Mouse (Mus musculus) embryonic facial prominence, embryonic 15.5 days (tissue): ENCODE data around the gene Mon2. TPM values are rescaled to one million over a fixed set of nuclear protein-coding genes. Genes with fewer than 3 reads are reported as not detected.

Source experiments
- ATAC-seq: fragments of 200-750 bp; cut with Nextera tagmentation; 2 replicates; pipeline ENCODE4 v1.8.0; 2017; ENCODE audit warnings: low read depth, moderate TSS enrichment; ENCODE audit not compliant: insufficient number of reproducible peaks, low FRiP score, low TSS enrichment
- H3K27ac ChIP-seq: fragments of 300-500 bp; sonication (generic); replicated peaks from 2 replicates; pipeline ENCODE4 v1.5.1; 2015; ENCODE audit warnings: mild to moderate bottlenecking, inconsistent platforms
- H3K27me3 ChIP-seq: fragments of 300-500 bp; sonication (generic); 2 replicates; pipeline ENCODE4 v1.6.1; 2015; ENCODE audit warnings: inconsistent platforms
- H3K36me3 ChIP-seq: fragments of 300-500 bp; sonication (generic); 2 replicates; pipeline ENCODE4 v1.6.1; 2015; ENCODE audit warnings: mild to moderate bottlenecking, inconsistent platforms
- H3K4me1 ChIP-seq: fragments of 300-500 bp; sonication (generic); 2 replicates; pipeline ENCODE4 v1.6.1; 2015; ENCODE audit warnings: inconsistent platforms
- H3K4me2 ChIP-seq: fragments of 300-500 bp; sonication (generic); replicated peaks from 2 replicates; pipeline ENCODE4 v1.6.1; 2015; ENCODE audit warnings: mild to moderate bottlenecking, inconsistent platforms
- H3K4me3 ChIP-seq: fragments of 300-500 bp; sonication (generic); replicated peaks from 2 replicates; pipeline ENCODE4 v1.5.1; 2015; ENCODE audit warnings: mild to moderate bottlenecking, inconsistent platforms
- H3K9ac ChIP-seq: fragments of 300-500 bp; sonication (generic); 2 replicates; pipeline ENCODE4 v1.6.1; 2015; ENCODE audit warnings: inconsistent platforms
- H3K9me3 ChIP-seq: fragments of 300-500 bp; sonication (generic); replicated peaks from 2 replicates; pipeline ENCODE4 v1.6.1; 2016; ENCODE audit warnings: inconsistent platforms
- WGBS: fragments of 180-500 bp; shearing (Covaris S2); methylation state at CpG from one replicate; pipeline ENCODE4 v1.1.7; 2015; 5-methylcytosine and 5-hydroxymethylcytosine counted together
- polyA plus RNA-seq: library from polyadenylated mRNA; unstranded; fragments of >200 nt; fragmentation: Nextera tagmentation; extraction: Ambion mirVana; gene quantifications from 2 replicates; pipeline ENCODE4 v1.2.1, GENCODE M21; 2015

Mon2 gene
- polyA plus RNA-seq, 1 experiment from 2014 or later, result 32.2 TPM

DNA sequence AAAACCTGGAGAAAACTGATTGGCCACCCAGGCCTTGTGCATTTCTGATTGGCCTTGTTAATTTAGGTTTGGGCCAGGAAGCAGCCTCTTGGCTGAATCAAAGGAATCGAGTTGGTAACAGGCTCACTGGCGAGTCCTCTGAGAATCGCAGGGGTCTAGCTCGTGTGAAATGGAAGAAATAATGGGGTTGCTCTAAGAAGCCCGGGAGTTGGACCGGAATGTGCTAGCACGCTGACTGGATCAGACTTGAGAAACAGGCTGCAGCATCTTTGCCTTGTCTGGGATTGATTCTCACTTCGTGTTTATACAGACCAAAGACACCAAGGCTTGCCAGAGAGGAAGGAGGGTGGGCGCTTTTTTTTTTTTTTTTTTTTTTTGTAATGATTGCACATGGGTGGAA lies 114.8 kb downstream of the Mon2 start:
- Histone ChIP-seq H3K4me1 (peaks cover 24% of the 10 kb centered on the region), H3K27ac (no peak overlapping the region), H3K36me3 (no peaks in the 10 kb centered on the region), H3K4me2 (no peak overlapping the region), H3K4me3 (no peak overlapping the region), H3K27me3 (no peaks in the 10 kb centered on the region), H3K9ac (no peak overlapping the region), H3K9me3 (no peaks in the 10 kb centered on the region)
- WGBS, result 50% methylated on average over 9 of the region's 9 CpGs
- no peak for ATAC-seq

- no peak overlapping the region for H3K4me3 ChIP-seq
- 65% methylated on average over 16 of the region's 16 CpGs for WGBS
- no peak overlapping the region for H3K9ac ChIP-seq
- H3K9me3 ChIP-seq, result no peaks in the 10 kb centered on the region
- no peaks in the 10 kb centered on the region for H3K27me3 ChIP-seq
- ATAC-seq, result peak; percentile 55; the same call in 1 of the 2 replicates
- H3K4me2 ChIP-seq, result no peak overlapping the region
- H3K27ac ChIP-seq, result no peak overlapping the region
- H3K4me1 ChIP-seq, result peaks cover 24% of the 10 kb centered on the region
- no peaks in the 10 kb centered on the region for H3K36me3 ChIP-seq
Observed at GRCm38 (mm10) chr10:122960738-122961137, 115.6 kb downstream of the Mon2 start.

- no peak overlapping the region for H3K4me3 ChIP-seq
- H3K27ac ChIP-seq, result no peak overlapping the region
- no peak overlapping the region for H3K9ac ChIP-seq
- WGBS, result 82% methylated on average over 16 of the region's 16 CpGs
- no peaks in the 10 kb centered on the region for H3K36me3 ChIP-seq
- no peak for ATAC-seq
- no peak overlapping the region for H3K4me2 ChIP-seq
- peaks cover 24% of the 10 kb centered on the region for H3K4me1 ChIP-seq
- no peaks in the 10 kb centered on the region for H3K27me3 ChIP-seq
- no peaks in the 10 kb centered on the region for H3K9me3 ChIP-seq
Observed at GRCm38 (mm10) chr10:122960216-122960615, 116.1 kb downstream of the Mon2 start.

DNA sequence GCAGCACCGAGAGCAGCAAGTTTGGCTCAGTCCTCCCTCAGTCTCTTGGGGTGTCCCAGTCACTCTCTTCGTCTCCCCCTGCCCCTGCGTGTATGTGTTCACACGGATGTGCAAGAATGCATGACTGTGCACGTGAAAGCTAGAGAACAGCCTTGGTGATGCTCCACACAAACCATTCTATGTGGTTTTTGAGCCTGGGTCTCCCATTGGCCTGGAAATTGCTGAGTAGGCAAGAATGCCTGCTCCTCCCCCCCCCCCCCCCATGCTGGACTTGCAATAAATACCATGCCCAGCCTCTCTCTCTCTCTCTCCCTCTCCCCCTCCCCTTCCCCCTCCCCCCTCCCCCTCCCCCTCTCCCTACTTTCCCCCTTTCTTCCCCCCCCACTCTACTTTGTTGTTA lies 117.6 kb downstream of the Mon2 start:
- H3K9me3 ChIP-seq, result no peaks in the 10 kb centered on the region
- no peak for ATAC-seq
- 84% methylated on average over 5 of the region's 5 CpGs for WGBS
- no peaks in the 10 kb centered on the region for H3K36me3 ChIP-seq
- no peaks in the 10 kb centered on the region for H3K27me3 ChIP-seq
- no peak overlapping the region for H3K27ac ChIP-seq
- no peak overlapping the region for H3K4me3 ChIP-seq
- no peak overlapping the region for H3K4me2 ChIP-seq
- peaks cover 12% of the 10 kb centered on the region for H3K4me1 ChIP-seq
- no peak overlapping the region for H3K9ac ChIP-seq

- ATAC-seq, result no peak
- 0 out of 2 replicates have a peak, but pooled peaks cover 6% of the 10 kb centered on the region for H3K4me1 ChIP-seq
- no peaks in the 10 kb centered on the region for H3K9me3 ChIP-seq
- no peak overlapping the region for H3K9ac ChIP-seq
- no peaks in the 10 kb centered on the region for H3K36me3 ChIP-seq
- H3K27me3 ChIP-seq, result no peaks in the 10 kb centered on the region
- 83% methylated on average over 2 of the region's 2 CpGs for whole genome bisulfite sequencing
- H3K4me2 ChIP-seq, result no peak overlapping the region
- no peak overlapping the region for H3K27ac ChIP-seq
- no peak overlapping the region for H3K4me3 ChIP-seq
Observed at GRCm38 (mm10) chr10:122957918-122958317, 118.4 kb downstream of the Mon2 start.

DNA sequence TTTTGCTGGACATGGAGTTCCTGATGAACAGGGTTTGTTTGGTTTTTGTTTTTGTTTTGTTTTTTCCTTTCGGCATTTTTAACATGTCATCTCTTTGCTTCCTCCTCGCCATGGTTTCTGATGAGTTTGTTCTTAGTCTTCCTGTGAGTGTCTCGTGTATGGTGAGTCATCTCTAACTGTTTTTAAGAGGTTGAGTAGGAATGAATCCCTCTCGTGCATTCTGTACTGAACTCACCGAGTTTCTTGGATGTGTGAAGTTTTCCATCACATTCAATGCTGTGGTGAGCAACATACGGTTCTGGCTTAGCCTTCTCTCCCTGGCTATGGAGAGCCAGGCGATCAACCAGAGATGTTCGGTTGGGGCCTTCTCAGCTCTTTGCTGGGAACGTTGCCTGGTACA lies 122.7 kb downstream of the Mon2 start:
- H3K36me3 ChIP-seq, result no peaks in the 10 kb centered on the region
- no peaks in the 10 kb centered on the region for H3K9me3 ChIP-seq
- no peak overlapping the region for H3K27ac ChIP-seq
- no peak overlapping the region for H3K4me2 ChIP-seq
- no peak overlapping the region for H3K4me3 ChIP-seq
- H3K9ac ChIP-seq, result no peak overlapping the region
- H3K4me1 ChIP-seq, result no peaks in the 10 kb centered on the region
- ATAC-seq, result no peak
- 91% methylated on average over 9 of the region's 9 CpGs for WGBS
- H3K27me3 ChIP-seq, result no peaks in the 10 kb centered on the region

GRCm38 (mm10) chr10:122950966-122951365 lies 125.3 kb downstream of the Mon2 start:
- no peak for ATAC-seq
- no peak overlapping the region for H3K4me2 ChIP-seq
- no peaks in the 10 kb centered on the region for H3K27me3 ChIP-seq
- no peak overlapping the region for H3K9ac ChIP-seq
- no peaks in the 10 kb centered on the region for H3K4me1 ChIP-seq
- no peaks in the 10 kb centered on the region for H3K36me3 ChIP-seq
- H3K27ac ChIP-seq, result no peak overlapping the region
- H3K9me3 ChIP-seq, result no peaks in the 10 kb centered on the region
- no peak overlapping the region for H3K4me3 ChIP-seq
- WGBS, result 80% methylated on average over 6 of the region's 6 CpGs

DNA sequence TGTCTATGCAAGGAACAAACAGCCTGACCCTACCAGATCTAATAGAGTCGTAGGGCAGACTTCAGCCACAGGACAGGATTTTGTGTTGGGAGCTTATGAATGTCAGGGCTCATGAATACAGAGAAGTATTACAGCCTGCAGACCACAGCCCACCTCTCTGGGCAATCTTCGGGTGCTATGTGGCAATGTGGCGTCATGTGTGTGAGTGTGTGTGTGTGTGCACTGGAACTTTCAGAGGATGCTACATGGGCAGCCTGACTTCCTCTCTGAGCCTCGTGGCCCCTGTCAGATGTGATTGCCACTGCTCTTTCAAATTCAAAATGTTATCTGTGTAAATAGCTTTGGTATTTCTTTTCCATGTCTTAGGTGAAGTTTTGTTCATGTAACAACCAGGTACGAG lies 131.4 kb downstream of the Mon2 start:
- H3K9me3 ChIP-seq, result no peaks in the 10 kb centered on the region
- no peaks in the 10 kb centered on the region for H3K4me1 ChIP-seq
- H3K27me3 ChIP-seq, result no peaks in the 10 kb centered on the region
- no peak overlapping the region for H3K9ac ChIP-seq
- no peak overlapping the region for H3K4me3 ChIP-seq
- no peak for ATAC-seq
- no peak overlapping the region for H3K27ac ChIP-seq
- WGBS, result 69% methylated on average over 5 of the region's 5 CpGs
- H3K36me3 ChIP-seq, result no peaks in the 10 kb centered on the region
- no peak overlapping the region for H3K4me2 ChIP-seq

- H3K36me3 ChIP-seq, result no peaks in the 10 kb centered on the region
- H3K4me3 ChIP-seq, result no peak overlapping the region
- H3K9ac ChIP-seq, result no peak overlapping the region
- ATAC-seq, result no peak
- no peaks in the 10 kb centered on the region for H3K9me3 ChIP-seq
- 59% methylated on average over 6 of the region's 6 CpGs for WGBS
- no peak overlapping the region for H3K27ac ChIP-seq
- H3K27me3 ChIP-seq, result no peaks in the 10 kb centered on the region
- H3K4me2 ChIP-seq, result no peak overlapping the region
- H3K4me1 ChIP-seq, result no peaks in the 10 kb centered on the region
Observed at GRCm38 (mm10) chr10:122943824-122944223, 132.5 kb downstream of the Mon2 start.

DNA sequence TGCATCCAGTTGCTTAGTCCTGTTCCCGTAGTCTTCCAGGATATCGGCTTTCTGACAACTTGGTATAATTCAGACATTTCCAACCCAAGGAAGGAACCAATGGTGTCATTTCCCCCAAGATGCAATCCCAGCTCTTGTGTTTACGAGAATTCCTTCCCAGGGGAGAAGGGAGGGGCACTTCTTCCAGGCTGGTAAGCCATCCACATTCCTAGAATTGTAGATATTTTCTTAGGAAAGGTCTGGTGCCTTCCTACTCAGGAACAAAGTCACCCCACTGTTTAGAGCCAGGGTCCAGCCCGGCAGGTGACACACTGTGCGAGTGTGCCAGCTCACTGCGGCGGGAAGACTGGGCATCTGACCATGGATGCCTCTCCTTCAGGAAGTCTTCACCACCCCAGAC lies 133.5 kb downstream of the Mon2 start:
- H3K4me1 ChIP-seq, result no peaks in the 10 kb centered on the region
- H3K4me3 ChIP-seq, result no peak overlapping the region
- no peaks in the 10 kb centered on the region for H3K27me3 ChIP-seq
- no peak for ATAC-seq
- no peak overlapping the region for H3K9ac ChIP-seq
- H3K36me3 ChIP-seq, result no peaks in the 10 kb centered on the region
- no peak overlapping the region for H3K27ac ChIP-seq
- H3K4me2 ChIP-seq, result no peak overlapping the region
- 79% methylated on average over 7 of the region's 7 CpGs for WGBS
- H3K9me3 ChIP-seq, result no peaks in the 10 kb centered on the region
